Mouse (Mus musculus): Measurements from ENCODE around the gene Gm37240. TPM values are rescaled to one million over a fixed set of nuclear protein-coding genes. Genes with fewer than 3 reads are reported as not detected.

The Gm37240 gene
- polyA plus RNA-seq, 1 experiment from 2014 or later: 0.48 TPM

DNA sequence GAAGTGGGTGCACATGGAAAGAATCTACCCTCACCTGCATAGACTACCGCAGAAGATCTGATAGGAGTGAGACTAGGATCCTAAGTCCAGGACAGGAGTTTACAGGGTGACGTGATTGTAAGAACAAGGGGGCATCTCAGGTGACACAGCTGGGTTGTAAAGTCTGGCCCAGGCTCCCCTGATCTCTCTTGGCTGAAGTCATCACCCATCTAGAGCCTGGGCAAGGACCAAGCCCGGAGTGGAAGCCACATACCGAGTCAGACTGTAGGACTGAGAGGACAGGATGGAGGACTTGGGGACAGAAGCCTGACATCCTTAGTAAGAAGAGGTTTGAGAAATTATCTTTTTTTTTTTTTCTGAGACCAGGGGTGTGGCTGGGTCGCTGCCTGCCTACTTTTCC is 761.8 kb downstream of the Gm37240 start:
- H3K9me3 ChIP-seq (replicated peaks): no peaks in the 10 kb centered on the region
- H3K4me3 ChIP-seq: no peak overlapping the region
- H3K27ac ChIP-seq: no peak overlapping the region
- no peak overlapping the region for H3K4me2 ChIP-seq
- 92% methylated on average over 5 of the region's 5 CpGs for WGBS
- no peak for ATAC-seq
- no peaks in the 10 kb centered on the region for H3K27me3 ChIP-seq
- no peaks in the 10 kb centered on the region for H3K36me3 ChIP-seq (ENCODE audit: poor library complexity, severe bottlenecking)
- no peak overlapping the region for H3K9ac ChIP-seq
- no peaks in the 10 kb centered on the region for H3K4me1 ChIP-seq

DNA sequence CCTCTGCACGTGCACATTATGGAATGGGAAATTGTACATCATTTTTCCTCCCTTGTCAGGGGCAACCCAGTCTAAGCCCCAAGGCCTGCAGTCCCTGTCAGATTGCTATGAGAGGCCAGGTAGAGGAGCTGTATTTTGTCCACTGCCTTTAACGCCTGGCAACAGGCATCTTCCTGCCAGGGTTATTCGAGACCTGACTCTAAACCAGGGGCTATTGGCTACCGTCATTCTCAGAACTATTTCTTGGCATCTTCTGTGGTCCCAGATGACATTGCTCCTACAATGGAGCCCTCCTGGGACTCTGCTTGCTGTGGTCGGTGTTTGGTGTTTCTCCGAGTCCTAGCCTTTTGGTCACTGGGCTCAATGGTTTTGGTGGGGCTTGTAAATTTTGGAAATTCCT is 762.4 kb downstream of the Gm37240 start:
- Histone ChIP-seq H3K27ac (no peak overlapping the region), H3K36me3 (ENCODE audit: poor library complexity, severe bottlenecking) (no peaks in the 10 kb centered on the region), H3K9ac (no peak overlapping the region), H3K27me3 (no peaks in the 10 kb centered on the region), H3K4me3 (no peak overlapping the region), H3K9me3 (replicated peaks) (no peaks in the 10 kb centered on the region), H3K4me1 (no peaks in the 10 kb centered on the region), H3K4me2 (no peak overlapping the region)
- ATAC-seq: no peak
- WGBS: 85% methylated on average over 6 of the region's 6 CpGs

DNA sequence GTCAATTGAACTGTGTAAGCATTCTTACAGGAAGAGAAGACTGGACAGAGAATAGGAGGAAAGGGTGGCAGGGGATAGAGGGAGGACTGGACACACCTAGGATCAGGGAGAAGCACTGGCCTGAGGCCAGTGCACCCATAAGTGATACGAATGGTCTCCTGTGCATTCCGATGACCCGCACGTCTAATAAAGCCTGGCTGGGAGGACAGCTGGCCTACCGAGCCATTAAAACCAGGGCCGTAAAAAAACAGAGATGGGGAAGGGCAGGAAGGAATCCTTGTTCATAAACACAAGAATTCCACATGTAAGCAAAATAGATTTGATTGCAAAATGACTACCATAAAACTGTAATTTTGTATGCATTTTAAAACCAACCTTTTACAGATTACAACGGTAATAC is 762.9 kb downstream of the Gm37240 start:
- no peak for ATAC-seq
- H3K27ac ChIP-seq: no peak overlapping the region
- 83% methylated on average over 7 of the region's 7 CpGs for WGBS
- no peaks in the 10 kb centered on the region for H3K4me1 ChIP-seq
- no peak overlapping the region for H3K4me3 ChIP-seq
- no peaks in the 10 kb centered on the region for H3K9me3 ChIP-seq (replicated peaks)
- no peak overlapping the region for H3K9ac ChIP-seq
- H3K27me3 ChIP-seq: no peaks in the 10 kb centered on the region
- no peaks in the 10 kb centered on the region for H3K36me3 ChIP-seq (ENCODE audit: poor library complexity, severe bottlenecking)
- no peak overlapping the region for H3K4me2 ChIP-seq

DNA sequence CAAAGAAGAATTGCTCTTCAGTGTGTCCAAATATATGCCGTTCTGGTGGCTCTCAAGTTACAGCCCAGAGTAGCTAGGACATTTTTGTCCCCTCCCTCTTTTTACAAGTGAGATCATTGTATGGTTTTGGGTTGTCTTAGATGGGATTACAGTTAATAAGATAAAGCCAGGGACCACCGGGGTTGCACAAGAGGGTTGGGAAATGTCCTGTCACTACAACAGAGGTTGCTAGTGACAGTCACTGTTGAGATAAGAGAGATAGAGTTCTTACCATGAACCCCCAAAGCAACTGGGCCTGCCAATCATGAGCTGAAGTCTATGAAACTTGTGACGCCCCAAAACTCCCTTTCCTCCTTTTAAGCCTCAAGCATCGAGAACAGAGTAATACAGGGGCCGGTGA is 769.6 kb downstream of the Gm37240 start:
- 94% methylated on average over 5 of the region's 5 CpGs for WGBS
- Histone ChIP-seq H3K9ac (no peak overlapping the region), H3K4me3 (no peak overlapping the region), H3K4me2 (no peak overlapping the region), H3K4me1 (0 out of 2 replicates have a peak, but pooled peaks cover 8% of the 10 kb centered on the region), H3K27me3 (no peaks in the 10 kb centered on the region), H3K27ac (no peak overlapping the region), H3K9me3 (replicated peaks) (no peaks in the 10 kb centered on the region), H3K36me3 (ENCODE audit: poor library complexity, severe bottlenecking) (no peaks in the 10 kb centered on the region)
- ATAC-seq: no peak

DNA sequence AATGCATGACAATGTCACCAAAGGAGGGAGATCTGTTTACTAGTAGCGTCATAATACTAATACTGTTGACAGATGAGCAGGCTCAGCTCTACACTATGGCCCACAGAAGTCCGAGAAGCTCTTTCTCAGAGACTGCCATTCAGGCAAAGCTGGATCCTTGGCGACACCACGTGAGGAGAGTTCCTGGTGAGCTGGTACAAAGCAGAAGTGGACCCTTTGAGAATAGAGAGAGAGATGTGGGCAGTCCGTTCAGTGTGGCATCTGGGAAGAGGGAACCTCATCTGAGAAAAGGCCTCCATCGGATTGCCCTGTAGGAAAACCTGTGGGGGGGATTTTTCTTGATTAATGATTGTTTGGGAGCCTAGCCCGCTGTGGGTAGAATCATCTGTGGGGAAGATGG is 770.3 kb downstream of the Gm37240 start:
- no peaks in the 10 kb centered on the region for H3K36me3 ChIP-seq (ENCODE audit: poor library complexity, severe bottlenecking)
- no peaks in the 10 kb centered on the region for H3K9me3 ChIP-seq (replicated peaks)
- ATAC-seq: no peak
- H3K27ac ChIP-seq: no peak overlapping the region
- 0 out of 2 replicates have a peak, but pooled peaks cover 8% of the 10 kb centered on the region for H3K4me1 ChIP-seq
- no peaks in the 10 kb centered on the region for H3K27me3 ChIP-seq
- H3K4me2 ChIP-seq: no peak overlapping the region
- 80% methylated on average over 7 of the region's 7 CpGs for WGBS
- H3K4me3 ChIP-seq: no peak overlapping the region
- no peak overlapping the region for H3K9ac ChIP-seq

DNA sequence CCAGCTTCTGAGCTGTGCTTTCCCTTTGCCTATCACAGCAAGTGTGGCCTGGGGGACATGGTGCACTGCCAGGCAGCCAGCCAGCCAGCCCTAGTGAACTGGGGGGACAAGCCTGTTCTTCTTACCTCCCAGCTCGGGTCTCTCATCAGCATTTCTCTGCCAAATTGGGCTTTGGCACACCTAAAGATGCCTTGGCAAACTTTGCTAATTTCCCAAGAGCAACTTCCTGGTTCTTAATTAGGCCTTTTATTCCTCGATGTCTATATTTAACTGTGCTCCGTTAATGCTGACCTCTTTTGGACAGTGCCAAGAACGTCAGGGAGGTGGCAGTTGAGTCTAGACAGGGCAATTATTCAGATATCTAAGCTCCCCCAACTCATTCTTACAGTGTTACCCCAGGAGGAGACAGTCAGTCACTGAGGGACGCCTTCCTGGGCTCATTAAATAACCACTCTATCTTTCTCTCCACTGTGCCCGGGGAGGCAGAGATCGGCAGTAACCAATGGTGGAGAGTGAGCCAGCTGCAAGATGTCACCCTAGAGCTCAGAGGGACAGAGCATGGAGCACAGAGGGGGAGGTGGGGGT is 771.3 kb downstream of the Gm37240 start:
- WGBS: 45% methylated on average over 7 of the region's 7 CpGs
- no peak overlapping the region for H3K27ac ChIP-seq
- H3K9me3 ChIP-seq (replicated peaks): no peaks in the 10 kb centered on the region
- H3K9ac ChIP-seq: no peak overlapping the region
- H3K36me3 ChIP-seq (ENCODE audit: poor library complexity, severe bottlenecking): no peaks in the 10 kb centered on the region
- no peak overlapping the region for H3K4me3 ChIP-seq
- no peaks in the 10 kb centered on the region for H3K27me3 ChIP-seq
- H3K4me2 ChIP-seq: no peak overlapping the region
- H3K4me1 ChIP-seq: peaks cover 10% of the 10 kb centered on the region; the same call in 1 of the 2 replicates
- ATAC-seq: peak; percentile 93

DNA sequence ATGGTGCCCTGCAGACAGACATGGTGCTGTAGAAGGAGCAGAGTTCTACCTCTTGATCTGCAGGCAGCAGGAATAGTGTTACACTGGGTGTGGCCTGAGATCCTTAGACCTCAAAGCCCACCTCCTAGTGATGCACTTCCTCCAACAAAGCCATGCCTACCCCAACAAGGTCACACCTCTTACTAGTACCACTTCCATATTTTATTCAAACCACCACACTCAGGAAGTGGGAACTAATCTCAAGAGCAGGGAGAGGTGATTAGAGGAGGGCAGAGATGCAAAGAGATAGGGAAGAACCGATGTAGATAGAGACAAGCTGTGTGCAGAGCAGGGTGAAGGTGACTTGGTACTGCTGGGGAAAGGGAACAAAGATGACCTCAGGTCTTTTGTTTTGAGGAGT is 773.8 kb downstream of the Gm37240 start:
- Histone ChIP-seq H3K9me3 (replicated peaks) (no peaks in the 10 kb centered on the region), H3K27me3 (no peaks in the 10 kb centered on the region), H3K27ac (no peak overlapping the region), H3K4me2 (no peak overlapping the region), H3K4me1 (peaks cover 20% of the 10 kb centered on the region), H3K4me3 (no peak overlapping the region), H3K9ac (no peak overlapping the region), H3K36me3 (ENCODE audit: poor library complexity, severe bottlenecking) (no peaks in the 10 kb centered on the region)
- ATAC-seq: no peak
- 94% methylated on average over 1 of the region's 1 CpGs for WGBS

DNA sequence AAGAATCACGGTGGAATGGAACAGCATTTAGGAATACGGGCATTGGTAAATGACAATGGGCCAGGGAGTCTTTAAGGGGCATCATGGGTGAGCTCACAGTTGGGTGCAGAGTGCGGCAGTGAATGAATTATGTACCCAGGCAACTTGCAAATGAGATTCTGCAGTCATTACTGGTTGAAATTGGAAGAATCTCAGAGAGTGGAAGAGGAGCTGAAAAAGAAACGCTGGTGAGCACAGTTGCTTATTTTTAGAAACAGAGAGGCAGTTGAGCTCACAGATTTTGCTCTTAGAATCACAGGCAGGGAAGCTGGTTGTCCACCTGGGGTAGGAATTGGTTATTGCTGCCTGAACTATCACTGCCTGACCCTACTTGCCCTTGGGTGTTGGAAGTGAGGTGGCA is 776.6 kb downstream of the Gm37240 start:
- no peak for ATAC-seq
- Histone ChIP-seq H3K9me3 (replicated peaks) (no peaks in the 10 kb centered on the region), H3K27ac (no peak overlapping the region), H3K36me3 (ENCODE audit: poor library complexity, severe bottlenecking) (no peaks in the 10 kb centered on the region), H3K4me1 (peaks cover 15% of the 10 kb centered on the region), H3K27me3 (no peaks in the 10 kb centered on the region), H3K9ac (no peak overlapping the region), H3K4me3 (no peak overlapping the region), H3K4me2 (no peak overlapping the region)
- WGBS: 11% methylated on average over 4 of the region's 4 CpGs

DNA sequence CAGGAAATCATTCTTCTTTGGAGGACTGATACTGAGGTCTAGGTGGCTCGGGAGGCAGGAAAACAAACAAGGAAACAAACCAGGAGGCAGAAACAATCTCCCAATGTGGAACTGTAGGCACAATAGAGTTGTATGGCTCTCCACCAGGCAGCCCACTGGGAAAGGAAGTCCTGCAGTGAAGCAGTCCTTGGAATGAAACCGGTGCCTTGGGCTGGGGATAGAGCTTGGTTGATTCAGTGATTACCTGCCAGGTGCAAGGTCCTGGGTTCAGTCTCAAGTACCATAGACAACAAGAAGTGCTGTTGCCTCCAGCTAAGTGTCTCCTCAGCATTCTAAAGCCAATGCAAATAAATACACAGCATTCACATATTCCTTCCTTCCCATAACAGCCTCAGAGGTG is 778.1 kb downstream of the Gm37240 start:
- no peak overlapping the region for H3K4me3 ChIP-seq
- no peaks in the 10 kb centered on the region for H3K36me3 ChIP-seq (ENCODE audit: poor library complexity, severe bottlenecking)
- no peaks in the 10 kb centered on the region for H3K27me3 ChIP-seq
- 67% methylated on average over 2 of the region's 2 CpGs for WGBS
- H3K4me2 ChIP-seq: no peak overlapping the region
- no peak overlapping the region for H3K27ac ChIP-seq
- peaks cover 12% of the 10 kb centered on the region for H3K4me1 ChIP-seq
- no peak for ATAC-seq
- H3K9ac ChIP-seq: no peak overlapping the region
- H3K9me3 ChIP-seq (replicated peaks): no peaks in the 10 kb centered on the region

DNA sequence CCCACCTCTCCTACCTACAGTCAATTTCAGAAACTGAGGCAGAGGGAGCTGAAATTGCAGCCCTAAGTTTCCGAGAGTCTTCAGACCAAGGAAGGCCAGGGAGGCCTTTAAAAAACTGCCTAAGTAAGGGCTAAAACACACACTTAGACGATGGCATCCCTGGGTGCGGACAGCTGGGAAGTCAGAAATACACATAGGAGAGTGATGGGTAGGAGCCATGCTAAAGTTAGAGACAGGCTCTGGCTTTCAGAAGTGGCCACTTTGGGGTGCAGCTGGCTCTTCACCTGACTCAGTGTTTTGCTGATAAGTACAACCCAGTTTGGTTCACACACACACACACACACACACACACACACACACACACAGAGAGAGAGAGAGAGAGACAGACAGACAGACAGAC is 778.9 kb downstream of the Gm37240 start:
- ATAC-seq: no peak
- WGBS: 92% methylated on average over 3 of the region's 3 CpGs
- H3K9ac ChIP-seq: no peak overlapping the region

DNA sequence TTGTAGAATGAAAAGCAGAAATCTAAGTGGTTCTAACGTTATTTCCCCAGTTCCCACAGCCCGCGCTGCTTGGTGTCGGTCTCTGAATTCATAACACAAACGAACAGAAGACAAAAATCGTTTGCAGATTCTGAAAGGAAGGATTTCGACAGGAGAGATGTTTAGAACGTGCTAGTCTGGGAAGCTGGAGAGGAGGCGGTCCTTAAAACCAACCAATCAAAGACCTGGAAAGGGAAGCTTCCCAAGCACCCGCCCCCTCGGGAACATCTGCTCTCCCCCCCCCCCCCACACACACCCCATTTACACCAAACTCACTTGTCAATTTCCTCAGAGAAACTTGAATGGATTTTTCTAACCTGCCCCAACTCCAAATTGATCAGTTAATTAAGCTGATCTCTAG is 780.4 kb downstream of the Gm37240 start:
- Histone ChIP-seq H3K36me3 (ENCODE audit: poor library complexity, severe bottlenecking) (no peaks in the 10 kb centered on the region), H3K9me3 (replicated peaks) (no peaks in the 10 kb centered on the region), H3K27me3 (no peaks in the 10 kb centered on the region), H3K4me3 (no peak overlapping the region), H3K4me1 (peaks cover 12% of the 10 kb centered on the region), H3K4me2 (no peak overlapping the region), H3K9ac (no peak overlapping the region), H3K27ac (no peak overlapping the region)
- ATAC-seq: no peak
- WGBS: 62% methylated on average over 11 of the region's 11 CpGs

More for the DNA sequence above, 778.9 kb downstream of the Gm37240 start:
- Histone ChIP-seq H3K9me3 (replicated peaks) (no peaks in the 10 kb centered on the region), H3K4me1 (peaks cover 12% of the 10 kb centered on the region), H3K36me3 (ENCODE audit: poor library complexity, severe bottlenecking) (no peaks in the 10 kb centered on the region), H3K27me3 (no peaks in the 10 kb centered on the region), H3K27ac (no peak overlapping the region), H3K4me3 (no peak overlapping the region), H3K4me2 (no peak overlapping the region)

DNA sequence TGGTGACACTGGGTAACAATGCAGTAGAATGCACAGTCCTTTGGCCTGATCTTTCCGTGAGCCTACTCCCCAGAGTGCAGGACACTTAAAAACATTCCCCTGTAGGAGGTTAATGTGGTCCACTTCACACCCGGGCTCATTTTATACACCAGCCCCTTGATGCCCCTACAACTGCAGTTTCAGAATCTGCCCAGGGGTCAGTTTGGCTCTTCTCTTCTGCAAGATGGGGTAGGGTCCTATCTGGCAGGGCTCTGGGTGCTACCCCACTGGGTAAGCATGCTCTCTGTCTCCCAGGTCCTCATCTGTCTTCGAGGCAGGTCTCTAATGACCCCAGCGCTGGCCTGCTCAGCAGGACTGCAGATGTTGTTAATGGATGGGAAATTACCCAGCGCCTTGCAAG is 783.0 kb downstream of the Gm37240 start:
- no peak for ATAC-seq
- Histone ChIP-seq H3K9me3 (replicated peaks) (no peaks in the 10 kb centered on the region), H3K4me1 (no peaks in the 10 kb centered on the region), H3K4me2 (no peak overlapping the region), H3K27me3 (no peaks in the 10 kb centered on the region), H3K4me3 (no peak overlapping the region), H3K9ac (no peak overlapping the region), H3K27ac (no peak overlapping the region), H3K36me3 (ENCODE audit: poor library complexity, severe bottlenecking) (no peaks in the 10 kb centered on the region)
- 70% methylated on average over 5 of the region's 5 CpGs for WGBS

DNA sequence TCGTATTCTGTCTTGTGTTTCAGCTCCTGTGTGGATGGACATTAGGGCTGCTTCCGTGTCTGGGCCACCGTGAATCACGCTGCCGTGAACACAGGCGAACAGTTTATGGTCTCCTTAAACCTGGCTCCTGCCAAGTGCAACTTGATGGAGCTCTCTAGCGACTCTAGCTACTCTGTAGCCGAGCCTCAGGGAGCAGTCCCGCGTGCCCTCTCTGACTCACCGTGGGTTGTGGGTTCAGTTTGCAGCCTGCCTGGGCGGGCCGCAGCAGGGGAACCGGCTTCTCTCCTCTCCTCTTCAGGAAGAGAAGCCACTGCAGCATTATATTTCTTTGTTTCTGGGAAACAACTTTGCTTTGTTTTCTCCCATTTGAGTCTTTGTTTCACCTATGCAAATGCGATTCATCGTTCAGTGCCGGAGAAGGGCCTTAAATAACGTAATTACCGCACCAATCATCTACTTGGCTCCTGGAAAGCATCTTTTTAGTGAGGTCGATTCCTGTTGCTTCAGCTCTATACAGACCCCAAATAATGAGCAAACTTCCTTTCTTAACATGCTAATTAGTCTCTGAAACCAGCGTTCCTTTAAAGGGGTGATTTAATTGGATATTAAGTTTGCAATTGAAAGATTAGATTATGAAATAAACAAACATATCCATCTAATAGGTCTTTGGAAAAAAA is 806.3 kb downstream of the Gm37240 start:
- 24% methylated on average over 21 of the region's 21 CpGs for WGBS
- peak; percentile 74; the same call in 1 of the 2 replicates for ATAC-seq
- no peaks in the 10 kb centered on the region for H3K9me3 ChIP-seq (replicated peaks)
- no peak overlapping the region for H3K9ac ChIP-seq
- H3K4me3 ChIP-seq: peak overlapping the region; percentile 17; the same call in 1 of the 2 replicates
- peak overlapping the region; percentile 46 for H3K4me2 ChIP-seq
- no peaks in the 10 kb centered on the region for H3K36me3 ChIP-seq (ENCODE audit: poor library complexity, severe bottlenecking)
- H3K27me3 ChIP-seq: peaks cover 12% of the 10 kb centered on the region; the same call in 1 of the 2 replicates
- peak overlapping the region; percentile 31; the same call in 1 of the 2 replicates for H3K27ac ChIP-seq
- peaks cover 11% of the 10 kb centered on the region for H3K4me1 ChIP-seq
